Mouse (Mus musculus) layer of hippocampus, adult 6 months (tissue): ENCODE data around the gene Rflnb. TPM values are rescaled to one million over a fixed set of nuclear protein-coding genes. Genes with fewer than 3 reads are reported as not detected.

Experiments
- long read RNA-seq, 2 experiments: library from polyadenylated mRNA; unstranded; transcript quantifications; one replicate each; pipeline ENCODE4 v2.0.0; 2019 to 2020
- polyA plus RNA-seq: library from polyadenylated mRNA; unstranded; fragments of <200 nt; fragmentation: Nextera tagmentation; gene quantifications from 2 replicates; pipeline ENCODE4 v1.2.3, GENCODE M21; 2021

Gene Rflnb
- 5.3 and 5.8 TPM in 2 replicates for polyA plus RNA-seq
- long read RNA-seq, experiment 1, transcript Rflnb-201 (3 exons, 3,512 nt): major isoform, 10 of 14 reads
- long read RNA-seq, experiment 1, partial matches to known transcripts: 3 of 14 reads
- long read RNA-seq, experiment 1, other reads (novel, unspliced or antisense): 1 of 14 reads
- long read RNA-seq, experiment 2, transcript Rflnb-201 (3 exons, 3,512 nt): major isoform, 40 of 44 reads
- long read RNA-seq, experiment 2, partial matches to known transcripts: 1 of 44 reads
- long read RNA-seq, experiment 2, other reads (novel, unspliced or antisense): 3 of 44 reads

DNA sequence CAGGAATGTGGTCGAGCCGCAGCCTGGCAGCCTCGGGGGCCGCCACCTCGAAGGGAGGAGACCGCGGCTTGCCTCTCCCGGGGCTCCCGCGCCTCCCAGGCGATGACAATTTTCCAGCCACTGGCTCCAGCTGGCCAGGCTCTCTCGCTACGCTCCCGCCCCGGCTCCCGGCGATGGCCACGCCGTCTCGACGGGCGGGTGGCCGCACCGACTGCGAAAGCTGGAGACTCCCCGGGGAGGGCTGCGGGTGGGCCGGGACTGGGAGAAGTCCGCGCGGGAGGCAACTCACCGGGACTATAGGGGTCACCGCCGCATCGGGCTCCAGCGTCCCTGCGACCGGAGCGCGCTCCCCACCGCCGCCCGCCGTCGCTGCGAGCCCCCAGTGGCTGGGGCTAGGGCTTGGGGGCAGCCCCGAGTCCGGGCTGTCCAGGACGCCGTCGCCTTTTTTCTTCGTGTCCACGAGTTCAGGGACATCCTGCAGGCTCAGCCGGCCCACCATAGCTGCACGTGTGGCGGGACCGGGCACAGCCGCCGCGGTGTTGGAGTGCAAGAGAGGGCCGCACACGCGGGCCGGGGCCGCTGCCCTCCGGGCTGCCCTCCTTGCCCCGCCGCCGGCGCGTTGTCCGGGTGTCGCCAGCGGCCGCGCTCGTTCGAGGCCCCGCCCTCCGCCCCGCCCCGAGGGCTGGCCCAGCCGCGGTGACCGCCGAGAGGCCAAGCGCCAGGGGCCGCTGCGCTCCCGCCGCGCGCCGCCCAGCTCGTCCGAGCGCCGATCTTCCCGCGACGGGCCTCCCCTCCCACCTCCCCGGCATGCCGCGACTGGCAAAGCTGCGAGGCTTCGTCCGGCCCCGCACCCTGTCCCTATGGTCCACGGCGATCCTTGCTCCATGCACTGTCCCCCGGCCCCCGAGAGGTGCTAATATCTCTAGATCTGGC, at the start of gene Rflnb:
TSS of gene Rflnb (minus strand) at position 644 of the 933 bp plus-strand sequence.

DNA sequence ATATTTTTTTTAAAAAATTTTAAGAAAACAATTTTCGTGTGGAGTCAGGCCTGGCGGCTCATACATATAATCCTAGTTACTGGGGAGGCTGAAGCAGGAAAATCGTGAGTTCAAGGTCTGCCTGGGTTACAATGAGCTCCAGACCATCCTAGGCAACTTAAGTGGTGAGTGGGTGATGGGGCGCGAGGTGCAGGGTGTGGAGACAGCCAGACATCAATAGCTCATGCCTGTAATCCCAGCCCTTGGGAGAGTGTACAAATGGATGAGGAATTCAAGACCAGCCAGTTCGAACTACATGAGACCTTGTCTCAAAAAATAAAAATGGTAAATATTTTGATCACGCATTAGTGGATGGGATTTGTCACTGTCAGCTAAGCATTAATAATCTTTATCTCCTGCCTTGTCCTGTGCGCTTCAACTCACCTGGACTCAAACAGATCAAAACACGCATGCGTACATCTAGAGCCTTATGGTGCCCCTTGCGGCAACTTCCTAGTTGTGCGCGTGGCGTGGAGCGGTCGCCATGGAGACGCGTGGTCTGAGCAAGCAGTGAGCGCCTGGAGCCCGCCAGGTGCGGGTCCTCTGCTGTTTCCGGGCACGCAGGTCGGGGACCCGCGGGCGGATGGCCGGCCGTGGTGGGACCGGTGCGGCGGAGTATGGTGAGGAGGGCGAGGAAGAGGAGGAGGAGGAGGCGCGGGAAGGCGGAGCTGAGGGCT, 28.0 kb downstream of the Rflnb start, which contains the start of gene 1700016K19Rik:
TSS of gene 1700016K19Rik (plus strand) at position 473 of the 716 bp plus-strand sequence.

Other genes starting within 250 kb of the Rflnb start
- 4.9 and 5.2 TPM in 2 replicates for gene Doc2b, start 231.7 kb downstream of the Rflnb start, polyA plus RNA-seq
- 1.6 and 1.9 TPM in 2 replicates for gene Rph3al, start 89.4 kb downstream of the Rflnb start, polyA plus RNA-seq
- gene 1700016K19Rik, start 27.9 kb downstream of the Rflnb start, polyA plus RNA-seq: 2.9 and 6.3 TPM in 2 replicates
- gene Vps53, start 151.9 kb upstream of the Rflnb start, polyA plus RNA-seq: 63.9 and 65.8 TPM in 2 replicates
- 14.4 and 16.0 TPM in 2 replicates for gene Fam57a, start 151.9 kb upstream of the Rflnb start, polyA plus RNA-seq
- gene Dbil5, start 189.8 kb upstream of the Rflnb start, polyA plus RNA-seq: 1.7 TPM in 2 replicates
- gene Gemin4, start 189.9 kb upstream of the Rflnb start, polyA plus RNA-seq: 7.8 and 8.7 TPM in 2 replicates
- gene Mrm3, start 215.9 kb upstream of the Rflnb start, polyA plus RNA-seq: 22.5 and 22.8 TPM in 2 replicates
- 106 and 116 TPM in 2 replicates for gene Glod4, start 215.9 kb upstream of the Rflnb start, polyA plus RNA-seq